Mouse (Mus musculus): ENCODE data around the gene Tnr. TPM values are rescaled to one million over a fixed set of nuclear protein-coding genes. Genes with fewer than 3 reads are reported as not detected.

Gene Tnr
- polyA plus RNA-seq (2015; fragmentation: Nextera tagmentation; extraction: Ambion mirVana) = not detected in 2 replicates

- DNase-seq (no peak), ATAC-seq (no peak)
- H3K27ac ChIP-seq (ENCODE audit: low read depth) = no peak within 1 kb of the TSS
- H3K36me3 ChIP-seq (replicated peaks; ENCODE audit: insufficient read depth, low read length) = no peaks in the 10 kb centered on the region
- no peak within 1 kb of the TSS for H3K9ac ChIP-seq (replicated peaks)
- H3K27me3 ChIP-seq (ENCODE audit: insufficient read depth, low read length) = no peaks in the 10 kb centered on the region
- no peak within 1 kb of the TSS for H3K4me2 ChIP-seq (ENCODE audit: low read depth, low read length)
- H3K4me1 ChIP-seq (ENCODE audit: insufficient read depth) = 0 out of 2 replicates have a peak, but pooled peaks cover 3% of the 10 kb centered on the region
- H3K9me3 ChIP-seq (ENCODE audit: low read length) = no peaks in the 10 kb centered on the region
- TF ChIP-seq EP300 (IDR thresholded peaks at IDR 0.05; ENCODE audit: low read depth) = no peak
- peak; percentile 50 for TF ChIP-seq CTCF (IDR thresholded peaks at IDR 0.05; ENCODE audit: low read depth)
- 3% methylated on average over 8 of the region's 8 CpGs for WGBS (ENCODE audit: insufficient replicate concordance)
- H3K4me3 ChIP-seq (ENCODE audit: low read depth, low read length) = no peak within 1 kb of the TSS
These were observed at the start of gene Tnr for GRCm38 (mm10) chr1:159523578-159523977. Tnr (plus strand) TSS chr1:159523769.

DNA sequence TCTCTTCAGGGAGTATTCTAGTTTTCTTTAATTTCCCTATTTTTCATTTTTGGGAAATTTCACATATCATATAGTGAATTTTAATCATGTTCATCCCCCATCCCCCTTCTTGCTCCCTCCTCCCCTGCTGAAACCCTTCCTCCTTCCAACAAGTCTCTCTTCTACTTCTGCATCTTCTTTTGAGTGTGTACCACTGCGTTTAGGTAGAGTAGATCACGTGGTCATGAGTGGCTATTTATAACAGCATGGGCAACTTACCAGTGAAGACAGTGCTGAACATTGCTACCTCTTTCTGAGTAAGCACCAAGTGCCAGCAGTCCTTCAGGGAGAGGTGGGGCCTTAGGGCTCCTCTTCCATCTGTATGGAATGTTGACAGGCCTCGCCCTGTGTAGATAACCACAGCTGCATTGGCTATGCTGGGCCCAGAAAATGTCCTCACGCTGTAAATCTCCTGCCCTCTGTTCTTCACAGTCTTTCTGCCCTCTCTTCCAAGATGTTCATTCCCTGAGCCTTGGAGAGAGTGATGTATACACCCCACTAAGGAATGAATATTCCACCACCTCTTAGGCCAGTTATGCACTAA, 33.6 kb upstream of the Tnr start:
- DNase-seq (no peak), ATAC-seq (no peak)
- Histone ChIP-seq H3K27me3 (ENCODE audit: insufficient read depth, low read length) (no peaks in the 10 kb centered on the region), H3K9ac (replicated peaks) (no peak overlapping the region), H3K4me2 (ENCODE audit: low read depth, low read length) (no peak overlapping the region), H3K27ac (ENCODE audit: low read depth) (no peak overlapping the region), H3K4me1 (ENCODE audit: insufficient read depth) (no peaks in the 10 kb centered on the region), H3K36me3 (replicated peaks; ENCODE audit: insufficient read depth, low read length) (no peaks in the 10 kb centered on the region), H3K9me3 (ENCODE audit: low read length) (no peaks in the 10 kb centered on the region), H3K4me3 (ENCODE audit: low read depth, low read length) (no peak overlapping the region)
- TF ChIP-seq CTCF (IDR thresholded peaks at IDR 0.05; ENCODE audit: low read depth) = no peak
- no peak for TF ChIP-seq EP300 (IDR thresholded peaks at IDR 0.05; ENCODE audit: low read depth)
- 60% methylated on average over 4 of the region's 4 CpGs for WGBS (ENCODE audit: insufficient replicate concordance)

GRCm38 (mm10) chr1:159492536-159492935, 31.0 kb upstream of the Tnr start:
- Histone ChIP-seq H3K4me3 (ENCODE audit: low read depth, low read length) (no peak overlapping the region), H3K9me3 (ENCODE audit: low read length) (no peaks in the 10 kb centered on the region), H3K27me3 (ENCODE audit: insufficient read depth, low read length) (no peaks in the 10 kb centered on the region), H3K36me3 (replicated peaks; ENCODE audit: insufficient read depth, low read length) (no peaks in the 10 kb centered on the region), H3K4me2 (ENCODE audit: low read depth, low read length) (no peak overlapping the region), H3K4me1 (ENCODE audit: insufficient read depth) (no peaks in the 10 kb centered on the region), H3K9ac (replicated peaks) (no peak overlapping the region), H3K27ac (ENCODE audit: low read depth) (no peak overlapping the region)
- 74% methylated on average over 4 of the region's 4 CpGs for WGBS (ENCODE audit: insufficient replicate concordance)
- ATAC-seq = no peak
- TF ChIP-seq CTCF (IDR thresholded peaks at IDR 0.05; ENCODE audit: low read depth) = no peak
- no peak for TF ChIP-seq EP300 (IDR thresholded peaks at IDR 0.05; ENCODE audit: low read depth)
- no peak for DNase-seq

- ATAC-seq (no peak), DNase-seq (no peak)
- H3K9me3 ChIP-seq (ENCODE audit: low read length) = no peaks in the 10 kb centered on the region
- H3K4me3 ChIP-seq (ENCODE audit: low read depth, low read length) = no peak overlapping the region
- H3K27ac ChIP-seq (ENCODE audit: low read depth) = no peak overlapping the region
- 64% methylated on average over 5 of the region's 5 CpGs for WGBS (ENCODE audit: insufficient replicate concordance)
- no peaks in the 10 kb centered on the region for H3K36me3 ChIP-seq (replicated peaks; ENCODE audit: insufficient read depth, low read length)
- no peaks in the 10 kb centered on the region for H3K4me1 ChIP-seq (ENCODE audit: insufficient read depth)
- H3K27me3 ChIP-seq (ENCODE audit: insufficient read depth, low read length) = no peaks in the 10 kb centered on the region
- H3K4me2 ChIP-seq (ENCODE audit: low read depth, low read length) = no peak overlapping the region
- no peak for TF ChIP-seq EP300 (IDR thresholded peaks at IDR 0.05; ENCODE audit: low read depth)
- no peak for TF ChIP-seq CTCF (IDR thresholded peaks at IDR 0.05; ENCODE audit: low read depth)
- H3K9ac ChIP-seq (replicated peaks) = no peak overlapping the region
These were observed 29.7 kb upstream of the Tnr start for GRCm38 (mm10) chr1:159493720-159494499.

GRCm38 (mm10) chr1:159498236-159498635, 25.3 kb upstream of the Tnr start:
- no peak overlapping the region for H3K9ac ChIP-seq (replicated peaks)
- no peaks in the 10 kb centered on the region for H3K4me1 ChIP-seq (ENCODE audit: insufficient read depth)
- ATAC-seq = no peak
- no peaks in the 10 kb centered on the region for H3K36me3 ChIP-seq (replicated peaks; ENCODE audit: insufficient read depth, low read length)
- H3K9me3 ChIP-seq (ENCODE audit: low read length) = no peaks in the 10 kb centered on the region
- no peak for DNase-seq
- H3K27ac ChIP-seq (ENCODE audit: low read depth) = no peak overlapping the region
- no peak overlapping the region for H3K4me2 ChIP-seq (ENCODE audit: low read depth, low read length)
- no peaks in the 10 kb centered on the region for H3K27me3 ChIP-seq (ENCODE audit: insufficient read depth, low read length)
- H3K4me3 ChIP-seq (ENCODE audit: low read depth, low read length) = no peak overlapping the region
- TF ChIP-seq CTCF (IDR thresholded peaks at IDR 0.05; ENCODE audit: low read depth) (no peak), EP300 (IDR thresholded peaks at IDR 0.05; ENCODE audit: low read depth) (no peak)
- WGBS (ENCODE audit: insufficient replicate concordance) = 77% methylated on average over 2 of the region's 2 CpGs

GRCm38 (mm10) chr1:159499806-159500460, 23.6 kb upstream of the Tnr start:
- Histone ChIP-seq H3K36me3 (replicated peaks; ENCODE audit: insufficient read depth, low read length) (no peaks in the 10 kb centered on the region), H3K9ac (replicated peaks) (no peak overlapping the region), H3K27me3 (ENCODE audit: insufficient read depth, low read length) (no peaks in the 10 kb centered on the region), H3K9me3 (ENCODE audit: low read length) (no peaks in the 10 kb centered on the region), H3K4me3 (ENCODE audit: low read depth, low read length) (no peak overlapping the region), H3K4me2 (ENCODE audit: low read depth, low read length) (no peak overlapping the region), H3K4me1 (ENCODE audit: insufficient read depth) (no peaks in the 10 kb centered on the region), H3K27ac (ENCODE audit: low read depth) (no peak overlapping the region)
- TF ChIP-seq EP300 (IDR thresholded peaks at IDR 0.05; ENCODE audit: low read depth) = no peak
- TF ChIP-seq CTCF (IDR thresholded peaks at IDR 0.05; ENCODE audit: low read depth) = no peak
- 70% methylated on average over 4 of the region's 4 CpGs for WGBS (ENCODE audit: insufficient replicate concordance)
- ATAC-seq (no peak), DNase-seq (no peak)
